Mouse (Mus musculus): ENCODE measurements around the gene Parp11. TPM values are rescaled to one million over a fixed set of nuclear protein-coding genes. Genes with fewer than 3 reads are reported as not detected.

Parp11 gene
- polyA plus RNA-seq, 3 experiments from 2014 or later, result 33.3 to 66.4 (median 57.1) TPM

Other genes starting within 250 kb of the Parp11 start
- gene Cracr2a, start 114.5 kb downstream of the Parp11 start, polyA plus RNA-seq (2017; shearing (Covaris generic)), result 10 to 100 TPM; 11.7 to 14.8 (median 12.9) TPM